Mouse (Mus musculus) G1E (cell line): ENCODE measurements at regions not wholly inside any gene's neighbourhood (a gene's known extent, or its start where the extent isn't known, plus 50 kb on each side); places are given as distances from the start of the nearest gene placed in this dataset.

Experiments used
- CTCF ChIP-seq: IDR thresholded peaks from 2 replicates; pipeline ENCODE4 v1.5.1; 2012; ENCODE audit warnings: low read depth, low read length, inconsistent platforms, mixed read lengths
- TAL1 ChIP-seq: conservative IDR thresholded peaks from 2 replicates; pipeline ENCODE4 v1.6.1; 2012; ENCODE audit warnings: low read depth, low read length, inconsistent platforms, mixed read lengths

GRCm38 (mm10) chr4:9737691-9738090, 1136.6 kb upstream of the 2610301B20Rik start:
- TF ChIP-seq TAL1: no peak
- TF ChIP-seq CTCF: no peak
